Mouse (Mus musculus): ENCODE data around the gene Lfng. TPM values are rescaled to one million over a fixed set of nuclear protein-coding genes. Genes with fewer than 3 reads are reported as not detected.

Lfng gene
- polyA plus RNA-seq, 1 experiment from 2014 or later, result 11.7 TPM

Other genes starting within 250 kb of the Lfng start
- 26.3 and 27.7 TPM in 2 replicates for gene Snx8, start 218.1 kb upstream of the Lfng start, polyA plus RNA-seq (2016; fragmentation: Nextera tagmentation; extraction: Ambion mirVana)
- 167 and 183 TPM in 2 replicates for gene Eif3b, start 188.0 kb upstream of the Lfng start, polyA plus RNA-seq (2016; fragmentation: Nextera tagmentation; extraction: Ambion mirVana)
- gene Gm4869, start 161.7 kb upstream of the Lfng start, polyA plus RNA-seq (2016; fragmentation: Nextera tagmentation; extraction: Ambion mirVana), result not detected in 2 replicates
- gene Chst12, start 101.8 kb upstream of the Lfng start, polyA plus RNA-seq (2016; fragmentation: Nextera tagmentation; extraction: Ambion mirVana), result 15.7 and 16.8 TPM in 2 replicates
- not detected in 2 replicates for gene Grifin, start 42.2 kb upstream of the Lfng start, polyA plus RNA-seq (2016; fragmentation: Nextera tagmentation; extraction: Ambion mirVana)
- gene Ttyh3, start 41.7 kb downstream of the Lfng start, polyA plus RNA-seq (2016; fragmentation: Nextera tagmentation; extraction: Ambion mirVana), result 33.4 and 35.5 TPM in 2 replicates
- gene Iqce, start 95.1 kb downstream of the Lfng start, polyA plus RNA-seq (2016; fragmentation: Nextera tagmentation; extraction: Ambion mirVana), result 27.4 and 28.2 TPM in 2 replicates
- 22.8 and 24.9 TPM in 2 replicates for gene Brat1, start 97.7 kb downstream of the Lfng start, polyA plus RNA-seq (2016; fragmentation: Nextera tagmentation; extraction: Ambion mirVana)
- 0.79 and 0.82 TPM in 2 replicates for gene Amz1, start 116.8 kb downstream of the Lfng start, polyA plus RNA-seq (2016; fragmentation: Nextera tagmentation; extraction: Ambion mirVana)
- gene Gna12, start 223.1 kb downstream of the Lfng start, polyA plus RNA-seq (2016; fragmentation: Nextera tagmentation; extraction: Ambion mirVana), result 11.4 and 14.1 TPM in 2 replicates

All from embryonic facial prominence, embryonic 10.5 days (tissue).